Mouse (Mus musculus) stomach, embryonic 16.5 days (tissue): ENCODE results near the gene Fkbp15. TPM values are rescaled to one million over a fixed set of nuclear protein-coding genes. Genes with fewer than 3 reads are reported as not detected.

Experiments used
- polyA plus RNA-seq: library from polyadenylated mRNA; unstranded; fragments of >200 nt; fragmentation: Nextera tagmentation; extraction: Ambion mirVana; gene quantifications from 2 replicates; pipeline ENCODE4 v1.2.1, GENCODE M21; 2015

Fkbp15 gene
- polyA plus RNA-seq, 1 experiment from 2014 or later: 29.8 TPM

Other genes with a start within 250 kb of the Fkbp15 start
- not detected in 2 replicates for gene Mup21, start 209.7 kb downstream of the Fkbp15 start, polyA plus RNA-seq
- gene Zfp37, start 129.5 kb downstream of the Fkbp15 start, polyA plus RNA-seq: 6.6 and 7.7 TPM in 2 replicates
- gene Slc31a2, start 98.0 kb downstream of the Fkbp15 start, polyA plus RNA-seq: 28.0 and 28.3 TPM in 2 replicates
- 62.9 and 74.4 TPM in 2 replicates for gene Slc31a1, start 179 bp upstream of the Fkbp15 start, polyA plus RNA-seq
- 127 and 128 TPM in 2 replicates for gene Cdc26, start 48.1 kb upstream of the Fkbp15 start, polyA plus RNA-seq
- 16.6 and 18.3 TPM in 2 replicates for gene Prpf4, start 48.2 kb upstream of the Fkbp15 start, polyA plus RNA-seq
- 0.26 and 0.34 TPM in 2 replicates for gene Rnf183, start 74.7 kb upstream of the Fkbp15 start, polyA plus RNA-seq
- 6.8 and 8.0 TPM in 2 replicates for gene Wdr31, start 110.3 kb upstream of the Fkbp15 start, polyA plus RNA-seq
- 29.3 and 35.5 TPM in 2 replicates for gene Bspry, start 119.5 kb upstream of the Fkbp15 start, polyA plus RNA-seq
- 30.0 and 32.1 TPM in 2 replicates for gene Hdhd3, start 142.9 kb upstream of the Fkbp15 start, polyA plus RNA-seq
- 144 and 150 TPM in 2 replicates for gene Alad, start 159.4 kb upstream of the Fkbp15 start, polyA plus RNA-seq
- 76.0 and 77.8 TPM in 2 replicates for gene Pole3, start 164.5 kb upstream of the Fkbp15 start, polyA plus RNA-seq
- 0.31 TPM in 1 of 2 replicates, not detected in the other for gene 4933430I17Rik, start 164.8 kb upstream of the Fkbp15 start, polyA plus RNA-seq
- gene Rgs3, start 199.3 kb upstream of the Fkbp15 start, polyA plus RNA-seq: 51.4 and 55.2 TPM in 2 replicates